Mouse (Mus musculus) embryonic facial prominence, embryonic 10.5 days (tissue): ENCODE measurements at regions not wholly inside any gene's neighbourhood (a gene's known extent, or its start where the extent isn't known, plus 50 kb on each side); places are given as distances from the start of the nearest gene placed in this dataset.

Source experiments
- DNase-seq: peaks from one replicate; pipeline ENCODE4 v3.0.0-alpha.2; 2017; ENCODE audit warnings: low spot score
- H3K27ac ChIP-seq: fragments of 300-500 bp; sonication (generic); replicated peaks from 2 replicates; pipeline ENCODE4 v1.5.1; 2016; ENCODE audit warnings: mild to moderate bottlenecking
- H3K27me3 ChIP-seq: fragments of 300-500 bp; sonication (generic); replicated peaks from 2 replicates; pipeline ENCODE4 v1.6.1; 2016; ENCODE audit warnings: low read depth, mild to moderate bottlenecking; ENCODE audit not compliant: poor library complexity, severe bottlenecking
- H3K36me3 ChIP-seq: fragments of 300-500 bp; sonication (generic); replicated peaks from 2 replicates; pipeline ENCODE4 v1.6.1; 2016; ENCODE audit warnings: mild to moderate bottlenecking, moderate library complexity
- H3K4me1 ChIP-seq: fragments of 300-500 bp; sonication (generic); 2 replicates; pipeline ENCODE4 v1.6.1; 2016
- H3K4me3 ChIP-seq: fragments of 300-500 bp; sonication (generic); 2 replicates; pipeline ENCODE4 v1.5.1; 2016; ENCODE audit warnings: mild to moderate bottlenecking, moderate library complexity
- H3K9me3 ChIP-seq: fragments of 300-500 bp; sonication (generic); 2 replicates; pipeline ENCODE4 v1.6.1; 2016; ENCODE audit warnings: mild to moderate bottlenecking
- WGBS: fragments of 180-500 bp; shearing (Covaris S2); methylation state at CpG from one replicate; pipeline ENCODE4 v1.1.7; 2016; 5-methylcytosine and 5-hydroxymethylcytosine counted together

- 73% methylated on average over 3 of the region's 3 CpGs for WGBS
- DNase-seq: no peak
- H3K27ac ChIP-seq: no peak overlapping the region
- no peak overlapping the region for H3K4me3 ChIP-seq
- H3K27me3 ChIP-seq: peaks cover 13% of the 10 kb centered on the region; the same call in 1 of the 2 replicates
- no peaks in the 10 kb centered on the region for H3K9me3 ChIP-seq
- H3K36me3 ChIP-seq: no peaks in the 10 kb centered on the region
- no peaks in the 10 kb centered on the region for H3K4me1 ChIP-seq
Measured at GRCm38 (mm10) chrX:19235449-19235848, 245.7 kb downstream of the Tex13c3 start.

DNA sequence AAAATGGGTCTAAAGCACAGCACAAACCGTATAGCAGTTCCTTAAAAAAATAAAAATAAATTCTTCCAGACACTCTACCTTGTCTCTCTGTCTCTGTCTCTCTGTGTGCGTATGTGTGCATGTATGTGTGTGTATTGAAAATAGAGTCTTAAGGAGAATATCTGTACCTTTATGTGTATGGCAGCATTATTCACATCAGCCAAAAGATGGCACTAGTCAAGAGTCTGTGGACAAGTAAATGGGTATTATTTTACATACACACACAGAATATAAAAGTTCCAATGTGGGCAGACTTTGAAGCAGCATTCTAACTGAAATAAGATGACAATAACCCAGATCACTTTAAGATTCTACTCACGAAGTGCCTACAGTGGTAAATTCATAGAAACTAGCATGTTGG is 249.3 kb downstream of the Tex13c3 start:
- no peak overlapping the region for H3K4me3 ChIP-seq
- H3K27ac ChIP-seq: no peak overlapping the region
- H3K4me1 ChIP-seq: no peaks in the 10 kb centered on the region
- no peaks in the 10 kb centered on the region for H3K36me3 ChIP-seq
- DNase-seq: no peak
- WGBS: 84% methylated on average over 3 of the region's 3 CpGs
- H3K27me3 ChIP-seq: peaks cover 4% of the 10 kb centered on the region; the same call in 1 of the 2 replicates
- no peaks in the 10 kb centered on the region for H3K9me3 ChIP-seq

GRCm38 (mm10) chrX:19223336-19223735 is 257.8 kb downstream of the Tex13c3 start:
- Histone ChIP-seq H3K36me3 (no peaks in the 10 kb centered on the region), H3K4me3 (no peak overlapping the region), H3K4me1 (no peaks in the 10 kb centered on the region), H3K27ac (no peak overlapping the region), H3K9me3 (no peaks in the 10 kb centered on the region), H3K27me3 (no peaks in the 10 kb centered on the region)
- no peak for DNase-seq

- no peak overlapping the region for H3K27ac ChIP-seq
- H3K27me3 ChIP-seq: no peaks in the 10 kb centered on the region
- 91% methylated on average over 1 of the region's 1 CpGs for WGBS
- H3K4me3 ChIP-seq: no peak overlapping the region
- H3K36me3 ChIP-seq: no peaks in the 10 kb centered on the region
- DNase-seq: no peak
- H3K9me3 ChIP-seq: no peaks in the 10 kb centered on the region
- H3K4me1 ChIP-seq: no peaks in the 10 kb centered on the region
Measured at GRCm38 (mm10) chrX:19220785-19221496, 260.2 kb downstream of the Tex13c3 start.

- DNase-seq: no peak
- Histone ChIP-seq H3K4me3 (no peak overlapping the region), H3K4me1 (no peaks in the 10 kb centered on the region), H3K9me3 (no peaks in the 10 kb centered on the region), H3K27me3 (no peaks in the 10 kb centered on the region), H3K36me3 (no peaks in the 10 kb centered on the region), H3K27ac (no peak overlapping the region)
- 82% methylated on average over 2 of the region's 2 CpGs for WGBS
Measured at GRCm38 (mm10) chrX:19219727-19220126, 261.4 kb downstream of the Tex13c3 start.

DNA sequence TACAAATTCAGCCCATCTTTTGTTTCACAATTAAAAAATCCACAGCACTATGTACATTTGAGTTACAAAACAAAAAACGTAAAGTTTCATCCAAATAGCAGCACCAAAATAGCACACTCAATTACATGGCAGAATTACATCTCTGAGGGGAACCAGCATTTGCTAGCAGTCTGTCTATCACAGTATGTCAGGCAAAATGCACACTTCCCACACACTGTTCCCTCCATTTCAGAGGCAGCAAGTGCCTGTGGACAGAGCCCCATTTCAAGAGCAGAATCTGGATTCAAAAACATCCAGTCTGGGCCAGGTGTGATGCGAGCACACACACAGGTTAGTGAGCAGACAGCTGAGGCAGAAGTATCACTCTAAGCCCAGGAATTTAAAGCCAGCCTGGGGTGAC is 261.8 kb downstream of the Tex13c3 start:
- H3K36me3 ChIP-seq: no peaks in the 10 kb centered on the region
- WGBS: 92% methylated on average over 2 of the region's 2 CpGs

DNA sequence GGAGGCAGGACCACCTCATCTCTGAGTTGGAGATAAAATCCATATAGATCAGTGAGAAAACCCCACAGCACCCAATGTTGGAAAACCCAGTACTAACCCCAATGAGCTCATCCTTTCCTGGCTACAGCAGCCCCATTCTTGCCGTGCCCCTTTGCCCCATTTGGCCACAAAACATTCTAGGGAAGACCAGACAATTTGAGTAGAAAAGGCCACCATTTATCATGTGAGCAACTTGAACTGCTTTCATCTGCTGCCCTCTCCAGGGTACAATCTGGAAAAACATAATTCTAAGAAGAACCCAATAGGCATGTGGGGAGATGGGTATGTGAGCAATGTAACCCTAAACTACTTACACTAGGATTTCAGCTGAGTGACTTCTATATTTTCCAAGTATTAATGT is 274.7 kb downstream of the Tex13c3 start:
- Histone ChIP-seq H3K27me3 (no peaks in the 10 kb centered on the region), H3K9me3 (no peaks in the 10 kb centered on the region), H3K27ac (no peak overlapping the region), H3K4me3 (no peak overlapping the region), H3K36me3 (no peaks in the 10 kb centered on the region), H3K4me1 (no peaks in the 10 kb centered on the region)
- DNase-seq: no peak
- WGBS: 82% methylated on average over 1 of the region's 1 CpGs

More for the DNA sequence above, 261.8 kb downstream of the Tex13c3 start:
- Histone ChIP-seq H3K4me1 (no peaks in the 10 kb centered on the region), H3K27ac (no peak overlapping the region), H3K4me3 (no peak overlapping the region), H3K9me3 (no peaks in the 10 kb centered on the region), H3K27me3 (no peaks in the 10 kb centered on the region)
- DNase-seq: no peak

GRCm38 (mm10) chrX:19202542-19202941 is 278.6 kb downstream of the Tex13c3 start:
- Histone ChIP-seq H3K27ac (no peak overlapping the region), H3K4me3 (no peak overlapping the region), H3K36me3 (no peaks in the 10 kb centered on the region), H3K9me3 (no peaks in the 10 kb centered on the region), H3K27me3 (no peaks in the 10 kb centered on the region), H3K4me1 (no peaks in the 10 kb centered on the region)
- DNase-seq: no peak
- WGBS: 76% methylated on average over 1 of the region's 1 CpGs

DNA sequence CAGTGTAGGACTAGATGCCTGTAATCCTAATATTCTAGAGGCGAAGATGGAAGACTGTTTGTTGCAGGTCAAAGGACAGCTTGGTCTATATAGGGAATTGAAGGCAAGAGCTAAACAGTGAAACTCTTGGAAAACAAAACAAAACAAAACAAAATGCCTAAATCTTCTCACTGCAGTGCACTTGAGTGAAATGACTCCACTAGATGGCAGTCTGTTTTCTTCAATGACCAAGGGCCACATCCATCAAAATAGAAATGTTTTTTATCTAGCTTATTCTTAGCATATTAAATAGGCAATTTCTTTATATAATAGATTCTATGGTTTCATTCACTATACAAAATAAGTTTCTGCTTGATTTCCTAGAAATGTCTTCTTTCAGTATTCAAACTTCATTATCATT is 279.7 kb downstream of the Tex13c3 start:
- no peak for DNase-seq
- Histone ChIP-seq H3K4me1 (no peaks in the 10 kb centered on the region), H3K27me3 (no peaks in the 10 kb centered on the region), H3K27ac (no peak overlapping the region), H3K4me3 (no peak overlapping the region), H3K9me3 (no peaks in the 10 kb centered on the region), H3K36me3 (no peaks in the 10 kb centered on the region)
- 82% methylated on average over 1 of the region's 1 CpGs for WGBS

GRCm38 (mm10) chrX:19199531-19199930 is 281.6 kb downstream of the Tex13c3 start:
- no peaks in the 10 kb centered on the region for H3K4me1 ChIP-seq
- H3K27me3 ChIP-seq: no peaks in the 10 kb centered on the region
- no peak overlapping the region for H3K27ac ChIP-seq
- no peaks in the 10 kb centered on the region for H3K36me3 ChIP-seq
- DNase-seq: no peak
- no peaks in the 10 kb centered on the region for H3K9me3 ChIP-seq
- WGBS: 86% methylated on average over 3 of the region's 3 CpGs
- no peak overlapping the region for H3K4me3 ChIP-seq

- Histone ChIP-seq H3K9me3 (no peaks in the 10 kb centered on the region), H3K27me3 (no peaks in the 10 kb centered on the region), H3K4me3 (no peak overlapping the region), H3K27ac (no peak overlapping the region), H3K4me1 (no peaks in the 10 kb centered on the region), H3K36me3 (no peaks in the 10 kb centered on the region)
- no peak for DNase-seq
- WGBS: 84% methylated on average over 2 of the region's 2 CpGs
Measured at GRCm38 (mm10) chrX:19168983-19169382, 312.1 kb downstream of the Tex13c3 start.

DNA sequence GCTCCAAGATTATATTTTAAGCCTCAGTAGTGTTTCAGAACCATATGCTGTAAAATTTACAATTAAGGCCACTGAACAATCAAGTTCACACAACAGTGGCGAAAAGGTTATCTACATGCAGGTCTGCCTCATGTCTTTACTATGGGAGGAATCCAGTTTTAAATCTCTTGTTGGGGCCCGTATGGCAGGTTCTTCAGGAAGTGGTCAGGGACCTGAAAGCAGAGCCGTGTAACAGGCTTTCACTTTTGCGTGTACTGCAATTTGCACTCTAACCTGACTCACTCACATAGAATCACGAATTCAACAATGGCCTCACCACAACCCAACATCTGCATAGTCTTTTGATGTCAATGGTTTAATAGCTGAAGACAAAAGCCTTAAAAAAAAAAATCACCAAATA is 312.6 kb downstream of the Tex13c3 start:
- WGBS: 82% methylated on average over 5 of the region's 5 CpGs

GRCm38 (mm10) chrX:19168111-19168510 is 313.0 kb downstream of the Tex13c3 start:
- Histone ChIP-seq H3K27ac (no peak overlapping the region), H3K36me3 (no peaks in the 10 kb centered on the region), H3K9me3 (no peaks in the 10 kb centered on the region), H3K4me3 (no peak overlapping the region), H3K27me3 (no peaks in the 10 kb centered on the region), H3K4me1 (no peaks in the 10 kb centered on the region)
- no peak for DNase-seq
- 83% methylated on average over 1 of the region's 1 CpGs for WGBS

More for the DNA sequence above, 312.6 kb downstream of the Tex13c3 start:
- no peak overlapping the region for H3K27ac ChIP-seq
- no peaks in the 10 kb centered on the region for H3K9me3 ChIP-seq
- no peak for DNase-seq
- H3K4me1 ChIP-seq: no peaks in the 10 kb centered on the region
- no peaks in the 10 kb centered on the region for H3K27me3 ChIP-seq
- H3K4me3 ChIP-seq: no peak overlapping the region
- H3K36me3 ChIP-seq: no peaks in the 10 kb centered on the region
